Mouse (Mus musculus): ENCODE measurements at regions not wholly inside any gene's neighbourhood (a gene's known extent, or its start where the extent isn't known, plus 50 kb on each side); places are given as distances from the start of the nearest gene placed in this dataset.
"Not testable (repeated sequence)": the region's sequence is repeated elsewhere in the genome, so short reads cannot be mapped to it uniquely, and the experiment has no call there.

GRCm38 (mm10) chr4:97509576-97509975 lies 263.0 kb upstream of the Nfia start:
- DNase-seq = no peak

- DNase-seq = no peak
Observed at GRCm38 (mm10) chr4:97505734-97506133, 266.8 kb upstream of the Nfia start.

- DNase-seq = no peak
Observed at GRCm38 (mm10) chr4:97491248-97491804, 281.2 kb upstream of the Nfia start.

- peak; percentile 14 for DNase-seq
Observed at GRCm38 (mm10) chr4:97486354-97486753, 286.2 kb upstream of the Nfia start.

- DNase-seq = no peak
Observed at GRCm38 (mm10) chr4:97485225-97485624, 287.3 kb upstream of the Nfia start.

- DNase-seq = no peak
Observed at GRCm38 (mm10) chr4:97482701-97483246, 289.8 kb upstream of the Nfia start.

- DNase-seq = no peak
Observed at GRCm38 (mm10) chr4:97481836-97482235, 290.7 kb upstream of the Nfia start.

GRCm38 (mm10) chr4:97476571-97477190 lies 293.7 kb upstream of the Gm10192 start:
- DNase-seq = no peak

- DNase-seq = not testable (repeated sequence)
Observed at GRCm38 (mm10) chr4:97473492-97473891, 290.5 kb upstream of the Gm10192 start.

GRCm38 (mm10) chr4:97465932-97466666 lies 283.1 kb upstream of the Gm10192 start:
- DNase-seq = peak; percentile 14

- DNase-seq = no peak
Observed at GRCm38 (mm10) chr4:97465517-97465916, 282.6 kb upstream of the Gm10192 start.

- DNase-seq = no peak
Observed at GRCm38 (mm10) chr4:97461177-97461576, 278.2 kb upstream of the Gm10192 start.

GRCm38 (mm10) chr4:97439288-97440029 lies 256.5 kb upstream of the Gm10192 start:
- peak; percentile 54 for DNase-seq

- no peak for DNase-seq
Observed at GRCm38 (mm10) chr4:97432681-97433080, 249.7 kb upstream of the Gm10192 start.

GRCm38 (mm10) chr4:97432094-97432493 lies 249.1 kb upstream of the Gm10192 start:
- no peak for DNase-seq

- DNase-seq = no peak
Observed at GRCm38 (mm10) chr4:97431239-97431638, 248.3 kb upstream of the Gm10192 start.

- DNase-seq = no peak
Observed at GRCm38 (mm10) chr4:97419845-97420244, 236.9 kb upstream of the Gm10192 start.

GRCm38 (mm10) chr4:97418616-97419015 lies 235.7 kb upstream of the Gm10192 start:
- DNase-seq = peak; percentile 79

- peak; percentile 15 for DNase-seq
Observed at GRCm38 (mm10) chr4:97417943-97418342, 235.0 kb upstream of the Gm10192 start.

GRCm38 (mm10) chr4:97408633-97409296 lies 225.8 kb upstream of the Gm10192 start:
- DNase-seq = no peak

GRCm38 (mm10) chr4:97394697-97395280 lies 211.8 kb upstream of the Gm10192 start:
- no peak for DNase-seq

- DNase-seq = no peak
Observed at GRCm38 (mm10) chr4:97381084-97381483, 198.1 kb upstream of the Gm10192 start.
